Mouse (Mus musculus) testis, adult 10 weeks (tissue): ENCODE measurements around the gene A730061H03Rik. TPM values are rescaled to one million over a fixed set of nuclear protein-coding genes. Genes with fewer than 3 reads are reported as not detected.

Source experiments
- polyA plus RNA-seq: library from polyadenylated mRNA; stranded (reverse); fragments of 350-450 nt; fragmentation: Illumina TruSeq; extraction: RNeasy Lipid Tissue Mini Kit (QIAGEN cat#74804); gene quantifications from one replicate; pipeline ENCODE4 v1.2.3, GENCODE M21; 2014; ENCODE audit warnings: low read depth, low replicate concordance

A730061H03Rik gene
- polyA plus RNA-seq: not detected

GRCm38 (mm10) chr14:55560202-55561073 is at the start of gene A730061H03Rik:
Gene A730061H03Rik (minus strand): TSS chr14:55560406.

GRCm38 (mm10) chr14:55603271-55603632 is 43.0 kb upstream of the A730061H03Rik start, which contains the start of gene Irf9:
Gene Irf9 (plus strand): TSS chr14:55603571.

GRCm38 (mm10) chr14:55591331-55591891 is 31.2 kb upstream of the A730061H03Rik start, which contains the start of gene Rnf31:
Gene Rnf31 (plus strand): TSS chr14:55591708.

GRCm38 (mm10) chr14:55590748-55591330 is 30.6 kb upstream of the A730061H03Rik start, which contains the start of gene Psme2:
Gene Psme2 (minus strand): TSS chr14:55591113.

GRCm38 (mm10) chr14:55584702-55585565 is 24.7 kb upstream of the A730061H03Rik start, which contains the start of gene Emc9:
Gene Emc9 (minus strand): TSS chr14:55585302.

GRCm38 (mm10) chr14:55577871-55578667 is 17.9 kb upstream of the A730061H03Rik start, which contains the start of gene Psme1:
Gene Psme1 (plus strand): TSS chr14:55578123.

GRCm38 (mm10) chr14:55575302-55575701 is 15.1 kb upstream of the A730061H03Rik start, which contains the start of gene Fitm1:
Gene Fitm1 (plus strand): TSS chr14:55575617.

GRCm38 (mm10) chr14:55559799-55560201 is 406 bp downstream of the A730061H03Rik start, which contains the start of gene Dcaf11:
Gene Dcaf11 (plus strand): TSS chr14:55560006.

GRCm38 (mm10) chr14:55540067-55540786 is 20.0 kb downstream of the A730061H03Rik start, which contains the start of gene Pck2:
Gene Pck2 (plus strand): TSS chr14:55540266.

GRCm38 (mm10) chr14:55524785-55525184 is 35.4 kb downstream of the A730061H03Rik start, which contains the start of gene Nrl:
Gene Nrl (minus strand): TSS chr14:55524981.

GRCm38 (mm10) chr14:55510125-55510731 is 50.0 kb downstream of the A730061H03Rik start, which contains the start of gene Cpne6:
Gene Cpne6 (plus strand): TSS chr14:55510445.

Other genes with a start within 250 kb of the A730061H03Rik start
- gene Dhrs4, start 81.6 kb downstream of the A730061H03Rik start, polyA plus RNA-seq: 19.4 TPM
- not detected for gene Carmil3, start 69.8 kb downstream of the A730061H03Rik start, polyA plus RNA-seq
- not detected for gene Cpne6, start 50.0 kb downstream of the A730061H03Rik start, polyA plus RNA-seq
- gene Nrl, start 35.4 kb downstream of the A730061H03Rik start, polyA plus RNA-seq: 0.11 TPM
- 0.35 TPM for gene Pck2, start 20.1 kb downstream of the A730061H03Rik start, polyA plus RNA-seq
- gene Dcaf11, start 400 bp downstream of the A730061H03Rik start, polyA plus RNA-seq: 14.7 TPM
- not detected for gene Fitm1, start 15.2 kb upstream of the A730061H03Rik start, polyA plus RNA-seq
- 25.6 TPM for gene Psme1, start 17.7 kb upstream of the A730061H03Rik start, polyA plus RNA-seq
- gene Emc9, start 24.9 kb upstream of the A730061H03Rik start, polyA plus RNA-seq: 2.7 TPM
- 17.0 TPM for gene Psme2, start 30.7 kb upstream of the A730061H03Rik start, polyA plus RNA-seq
- 2.1 TPM for gene Rnf31, start 31.3 kb upstream of the A730061H03Rik start, polyA plus RNA-seq
- gene Irf9, start 43.2 kb upstream of the A730061H03Rik start, polyA plus RNA-seq: 2.6 TPM
- 8.3 TPM for gene Rec8, start 57.6 kb upstream of the A730061H03Rik start, polyA plus RNA-seq
- 67.7 TPM for gene Ipo4, start 75.6 kb upstream of the A730061H03Rik start, polyA plus RNA-seq
- gene Gm49378, start 77.5 kb upstream of the A730061H03Rik start, polyA plus RNA-seq: 1.6 TPM
- gene Tm9sf1, start 83.4 kb upstream of the A730061H03Rik start, polyA plus RNA-seq: 5.9 TPM
- gene Tssk4, start 89.8 kb upstream of the A730061H03Rik start, polyA plus RNA-seq: 45.9 TPM
- 4.4 TPM for gene Mdp1, start 100.1 kb upstream of the A730061H03Rik start, polyA plus RNA-seq
- 54.2 TPM for gene Gmpr2, start 111.5 kb upstream of the A730061H03Rik start, polyA plus RNA-seq
- gene Nedd8, start 111.7 kb upstream of the A730061H03Rik start, polyA plus RNA-seq: 54.1 TPM
- gene Tinf2, start 121.4 kb upstream of the A730061H03Rik start, polyA plus RNA-seq: 18.0 TPM
- gene Tgm1, start 153.5 kb upstream of the A730061H03Rik start, polyA plus RNA-seq: not detected
- 0.35 TPM for gene Rabggta, start 161.9 kb upstream of the A730061H03Rik start, polyA plus RNA-seq
- 45.7 TPM for gene Dhrs1, start 185.3 kb upstream of the A730061H03Rik start, polyA plus RNA-seq
- gene Nop9, start 185.3 kb upstream of the A730061H03Rik start, polyA plus RNA-seq: 53.9 TPM
- not detected for gene Cideb, start 198.1 kb upstream of the A730061H03Rik start, polyA plus RNA-seq
- not detected for gene Ltb4r2, start 201.0 kb upstream of the A730061H03Rik start, polyA plus RNA-seq
- not detected for gene Ltb4r1, start 205.6 kb upstream of the A730061H03Rik start, polyA plus RNA-seq
- 0.06 TPM for gene Adcy4, start 223.7 kb upstream of the A730061H03Rik start, polyA plus RNA-seq
- gene Ripk3, start 228.5 kb upstream of the A730061H03Rik start, polyA plus RNA-seq: 0.69 TPM